Mouse (Mus musculus): Measurements from ENCODE around the gene Dscam. TPM values are rescaled to one million over a fixed set of nuclear protein-coding genes. Genes with fewer than 3 reads are reported as not detected.

Dscam gene
- polyA plus RNA-seq, 1 experiment from 2014 or later: 0.24 TPM

DNA sequence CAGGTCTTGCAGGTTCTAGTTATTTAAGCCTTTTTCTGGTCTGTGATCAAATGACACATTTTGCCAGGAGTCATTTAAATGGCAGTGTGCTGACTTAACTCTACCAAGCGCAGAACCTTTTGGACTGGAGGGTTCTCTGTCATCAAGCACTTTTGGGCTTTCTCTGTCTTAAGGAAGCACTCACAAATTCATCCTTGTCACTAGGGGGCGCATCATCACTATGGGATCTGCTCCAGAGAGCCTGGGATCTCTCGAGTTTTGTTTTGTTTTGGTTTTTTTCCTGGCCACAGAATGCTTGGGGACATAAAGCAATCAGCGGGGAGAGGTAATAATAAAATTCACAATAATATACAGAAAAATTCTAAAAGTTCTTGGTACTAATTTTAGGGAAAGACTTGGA is 486.0 kb downstream of the Dscam start:
- no peak for ATAC-seq (ENCODE audit: insufficient read depth, low FRiP score, low read depth)
- H3K9me3 ChIP-seq: no peaks in the 10 kb centered on the region
- H3K27ac ChIP-seq: no peak overlapping the region
- H3K4me3 ChIP-seq (replicated peaks): no peak overlapping the region
- no peaks in the 10 kb centered on the region for H3K27me3 ChIP-seq (replicated peaks)
- no peak overlapping the region for H3K9ac ChIP-seq
- no peaks in the 10 kb centered on the region for H3K36me3 ChIP-seq
- 26% methylated on average over 4 of the region's 4 CpGs for WGBS
- H3K4me1 ChIP-seq: no peaks in the 10 kb centered on the region
- no peak overlapping the region for H3K4me2 ChIP-seq

DNA sequence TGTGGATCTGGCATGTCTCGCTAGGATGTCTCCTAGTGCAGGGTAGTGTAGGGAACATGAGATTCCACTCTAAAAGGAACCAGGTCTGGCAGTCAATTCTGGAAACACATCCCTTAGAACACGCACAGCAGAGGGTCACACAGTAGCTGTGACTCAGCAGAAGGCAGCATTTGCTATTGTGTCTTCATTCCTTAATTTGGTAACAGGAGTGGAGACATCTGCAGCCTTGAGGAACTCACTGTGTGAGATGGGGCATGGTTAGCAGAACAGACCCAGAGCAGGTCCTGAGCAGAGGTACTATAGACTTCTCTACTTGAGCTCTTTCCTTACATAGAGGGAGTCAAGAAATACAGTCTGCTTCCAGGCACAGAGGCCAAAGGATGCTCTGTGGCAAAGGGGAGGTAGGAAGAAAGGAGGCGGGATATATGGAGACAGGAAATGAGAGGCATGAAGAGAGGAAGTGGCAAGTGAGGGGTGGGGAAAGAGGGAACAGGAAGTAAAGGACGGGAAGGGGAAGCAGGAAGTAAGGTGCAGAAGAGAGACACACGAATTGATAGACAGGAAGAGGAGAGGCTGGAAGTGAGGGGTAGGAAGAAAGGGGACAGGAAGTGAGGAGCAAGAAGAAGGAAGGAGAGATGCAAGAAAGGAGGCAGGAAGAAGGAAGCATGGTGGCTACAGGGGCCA is 488.1 kb downstream of the Dscam start:
- Histone ChIP-seq H3K4me3 (replicated peaks) (no peak overlapping the region), H3K9me3 (no peaks in the 10 kb centered on the region), H3K4me1 (no peaks in the 10 kb centered on the region), H3K9ac (no peak overlapping the region), H3K27me3 (replicated peaks) (no peaks in the 10 kb centered on the region), H3K4me2 (no peak overlapping the region), H3K36me3 (no peaks in the 10 kb centered on the region), H3K27ac (no peak overlapping the region)
- 72% methylated on average over 5 of the region's 5 CpGs for WGBS
- ATAC-seq (ENCODE audit: insufficient read depth, low FRiP score, low read depth): no peak

GRCm38 (mm10) chr16:96679981-96680380 is 490.6 kb downstream of the Dscam start:
- H3K4me1 ChIP-seq: no peaks in the 10 kb centered on the region
- H3K4me3 ChIP-seq (replicated peaks): no peak overlapping the region
- no peaks in the 10 kb centered on the region for H3K27me3 ChIP-seq (replicated peaks)
- H3K9me3 ChIP-seq: no peaks in the 10 kb centered on the region
- ATAC-seq (ENCODE audit: insufficient read depth, low FRiP score, low read depth): no peak
- no peak overlapping the region for H3K4me2 ChIP-seq
- H3K36me3 ChIP-seq: no peaks in the 10 kb centered on the region
- no peak overlapping the region for H3K27ac ChIP-seq
- WGBS: 81% methylated on average over 8 of the region's 8 CpGs
- no peak overlapping the region for H3K9ac ChIP-seq

- H3K27me3 ChIP-seq (replicated peaks): no peaks in the 10 kb centered on the region
- WGBS: 37% methylated on average over 2 of the region's 2 CpGs
- no peak for ATAC-seq (ENCODE audit: insufficient read depth, low FRiP score, low read depth)
These were observed 493.1 kb downstream of the Dscam start for GRCm38 (mm10) chr16:96677471-96677870.

DNA sequence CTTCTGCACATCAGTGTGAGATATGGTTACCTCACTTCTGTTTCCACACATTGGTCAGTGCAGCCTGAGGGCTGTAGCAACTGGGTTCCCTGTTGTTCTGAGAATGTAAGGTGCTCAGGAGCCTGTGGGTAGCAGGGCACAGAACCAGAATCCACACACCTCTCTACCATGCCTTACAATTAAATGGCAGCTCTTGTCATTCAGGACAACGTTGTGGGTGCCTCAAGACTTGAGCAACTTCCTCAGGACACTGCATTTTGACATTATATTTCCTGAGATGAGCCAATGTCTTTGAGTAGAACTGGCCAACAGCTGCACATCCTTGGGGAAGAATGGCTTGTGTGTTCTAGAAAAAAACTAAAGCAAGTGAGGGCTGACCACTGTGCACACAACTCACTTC is 493.9 kb downstream of the Dscam start:
- no peak overlapping the region for H3K4me2 ChIP-seq
- H3K27me3 ChIP-seq (replicated peaks): no peaks in the 10 kb centered on the region
- no peak overlapping the region for H3K4me3 ChIP-seq (replicated peaks)
- no peaks in the 10 kb centered on the region for H3K9me3 ChIP-seq
- no peaks in the 10 kb centered on the region for H3K36me3 ChIP-seq
- 71% methylated on average over 1 of the region's 1 CpGs for WGBS
- no peak overlapping the region for H3K9ac ChIP-seq
- no peaks in the 10 kb centered on the region for H3K4me1 ChIP-seq
- no peak for ATAC-seq (ENCODE audit: insufficient read depth, low FRiP score, low read depth)
- H3K27ac ChIP-seq: no peak overlapping the region

More at GRCm38 (mm10) chr16:96677471-96677870, 493.1 kb downstream of the Dscam start:
- Histone ChIP-seq H3K9ac (no peak overlapping the region), H3K4me2 (no peak overlapping the region), H3K4me1 (no peaks in the 10 kb centered on the region), H3K9me3 (no peaks in the 10 kb centered on the region), H3K27ac (no peak overlapping the region), H3K36me3 (no peaks in the 10 kb centered on the region), H3K4me3 (replicated peaks) (no peak overlapping the region)

- no peak overlapping the region for H3K9ac ChIP-seq
- ATAC-seq (ENCODE audit: insufficient read depth, low FRiP score, low read depth): no peak
- no peaks in the 10 kb centered on the region for H3K9me3 ChIP-seq
- H3K4me3 ChIP-seq (replicated peaks): no peak overlapping the region
- no peak overlapping the region for H3K27ac ChIP-seq
- H3K36me3 ChIP-seq: no peaks in the 10 kb centered on the region
- no peaks in the 10 kb centered on the region for H3K4me1 ChIP-seq
- WGBS: 79% methylated on average over 25 of the region's 25 CpGs
- no peak overlapping the region for H3K4me2 ChIP-seq
- H3K27me3 ChIP-seq (replicated peaks): no peaks in the 10 kb centered on the region
These were observed 497.2 kb downstream of the Dscam start for GRCm38 (mm10) chr16:96673191-96673847.

DNA sequence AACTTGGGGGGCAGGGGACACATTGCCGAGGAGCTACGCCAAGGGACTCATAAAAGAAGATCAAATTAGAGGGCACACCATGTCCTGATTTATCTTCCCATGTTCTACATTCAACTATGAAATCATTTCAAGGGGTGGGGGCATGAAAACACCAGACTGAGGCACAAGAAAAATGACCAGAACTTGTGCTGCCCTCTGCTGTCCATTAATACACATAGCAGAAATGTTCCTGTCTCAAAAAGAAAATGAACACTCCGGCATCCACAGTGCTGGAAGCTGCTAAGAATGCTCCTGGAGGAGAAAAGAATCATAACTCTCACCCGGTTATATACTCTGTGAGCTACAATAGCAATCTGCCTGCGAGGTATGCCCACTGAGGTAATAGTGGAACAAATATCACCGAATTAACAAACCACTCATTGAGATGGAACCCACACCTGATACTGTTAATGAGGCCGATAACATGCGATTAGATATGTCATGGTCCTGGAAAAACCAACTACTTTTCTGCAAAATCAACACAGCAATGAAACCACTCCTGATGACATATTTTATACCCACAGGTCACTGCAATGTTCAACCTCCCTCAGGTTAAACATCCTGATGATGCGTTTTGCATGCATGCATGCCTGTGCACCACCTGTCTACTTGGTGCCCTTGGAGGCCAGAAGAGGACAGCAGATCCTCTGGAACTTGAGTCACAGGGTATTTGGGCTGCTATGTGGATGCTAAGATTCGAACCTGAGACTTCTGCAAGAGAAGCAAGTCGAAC is 498.8 kb downstream of the Dscam start:
- WGBS: 61% methylated on average over 11 of the region's 11 CpGs
- Histone ChIP-seq H3K9ac (no peak overlapping the region), H3K27ac (no peak overlapping the region), H3K27me3 (replicated peaks) (no peaks in the 10 kb centered on the region), H3K4me3 (replicated peaks) (no peak overlapping the region), H3K4me2 (no peak overlapping the region), H3K36me3 (no peaks in the 10 kb centered on the region), H3K4me1 (no peaks in the 10 kb centered on the region), H3K9me3 (no peaks in the 10 kb centered on the region)
- no peak for ATAC-seq (ENCODE audit: insufficient read depth, low FRiP score, low read depth)

- WGBS: 51% methylated on average over 5 of the region's 5 CpGs
- H3K4me2 ChIP-seq: no peak overlapping the region
- no peaks in the 10 kb centered on the region for H3K27me3 ChIP-seq (replicated peaks)
- no peak for ATAC-seq (ENCODE audit: insufficient read depth, low FRiP score, low read depth)
- H3K9me3 ChIP-seq: no peaks in the 10 kb centered on the region
- no peaks in the 10 kb centered on the region for H3K36me3 ChIP-seq
- H3K4me1 ChIP-seq: no peaks in the 10 kb centered on the region
- H3K4me3 ChIP-seq (replicated peaks): no peak overlapping the region
- H3K27ac ChIP-seq: no peak overlapping the region
- H3K9ac ChIP-seq: no peak overlapping the region
These were observed 500.8 kb downstream of the Dscam start for GRCm38 (mm10) chr16:96669706-96670105.

- Histone ChIP-seq H3K4me2 (no peak overlapping the region), H3K4me3 (replicated peaks) (no peak overlapping the region), H3K36me3 (no peaks in the 10 kb centered on the region), H3K4me1 (no peaks in the 10 kb centered on the region), H3K9ac (no peak overlapping the region), H3K27me3 (replicated peaks) (no peaks in the 10 kb centered on the region), H3K27ac (no peak overlapping the region), H3K9me3 (no peaks in the 10 kb centered on the region)
- ATAC-seq (ENCODE audit: insufficient read depth, low FRiP score, low read depth): no peak
- 86% methylated on average over 1 of the region's 1 CpGs for WGBS
These were observed 502.1 kb downstream of the Dscam start for GRCm38 (mm10) chr16:96668478-96668877.

DNA sequence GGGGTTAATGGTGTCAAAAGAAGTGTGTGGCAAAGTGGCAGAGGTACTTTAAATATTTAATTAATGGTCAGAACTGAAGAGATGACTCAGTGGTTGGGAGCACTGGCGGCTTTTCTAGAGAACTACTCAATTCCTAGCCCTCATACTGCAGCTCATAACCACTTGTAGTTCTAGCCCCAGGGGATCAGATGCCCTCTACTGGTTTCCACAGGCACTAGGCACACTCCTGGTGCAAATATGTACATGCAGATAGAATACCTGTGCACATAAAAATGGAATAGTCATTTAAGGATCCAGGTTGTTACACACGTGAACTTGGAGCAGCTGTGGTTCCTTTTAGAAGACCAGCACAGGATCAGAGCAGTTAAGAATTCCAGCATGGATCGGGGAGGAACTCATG is 509.5 kb downstream of the Dscam start:
- Histone ChIP-seq H3K4me1 (no peaks in the 10 kb centered on the region), H3K4me3 (replicated peaks) (no peak overlapping the region), H3K27me3 (replicated peaks) (no peaks in the 10 kb centered on the region), H3K36me3 (no peaks in the 10 kb centered on the region), H3K4me2 (no peak overlapping the region), H3K9me3 (no peaks in the 10 kb centered on the region), H3K27ac (no peak overlapping the region), H3K9ac (no peak overlapping the region)
- WGBS: 78% methylated on average over 3 of the region's 3 CpGs
- no peak for ATAC-seq (ENCODE audit: insufficient read depth, low FRiP score, low read depth)

GRCm38 (mm10) chr16:96659275-96659674 is 511.3 kb downstream of the Dscam start:
- Histone ChIP-seq H3K9me3 (no peaks in the 10 kb centered on the region), H3K9ac (no peak overlapping the region), H3K4me3 (replicated peaks) (no peak overlapping the region), H3K27ac (no peak overlapping the region), H3K27me3 (replicated peaks) (no peaks in the 10 kb centered on the region), H3K4me2 (no peak overlapping the region), H3K4me1 (no peaks in the 10 kb centered on the region), H3K36me3 (no peaks in the 10 kb centered on the region)
- 59% methylated on average over 5 of the region's 5 CpGs for WGBS
- ATAC-seq (ENCODE audit: insufficient read depth, low FRiP score, low read depth): no peak

GRCm38 (mm10) chr16:96655548-96655947 is 515.0 kb downstream of the Dscam start:
- no peaks in the 10 kb centered on the region for H3K27me3 ChIP-seq (replicated peaks)
- H3K27ac ChIP-seq: no peak overlapping the region
- H3K4me3 ChIP-seq (replicated peaks): no peak overlapping the region
- no peak overlapping the region for H3K9ac ChIP-seq
- H3K4me1 ChIP-seq: no peaks in the 10 kb centered on the region
- H3K9me3 ChIP-seq: no peaks in the 10 kb centered on the region
- WGBS: 88% methylated on average over 4 of the region's 4 CpGs
- H3K4me2 ChIP-seq: no peak overlapping the region
- ATAC-seq (ENCODE audit: insufficient read depth, low FRiP score, low read depth): no peak
- H3K36me3 ChIP-seq: no peaks in the 10 kb centered on the region

Data from stomach, embryonic 15.5 days (tissue).